Mouse (Mus musculus) stomach, postnatal 0 days (tissue): ENCODE results near the gene Mecom.

Experiments used
- CTCF ChIP-seq: IDR thresholded peaks from 2 replicates; pipeline ENCODE4 v1.5.1; 2016; ENCODE audit warnings: antibody characterized with exemption, low read depth, mild to moderate bottlenecking, moderate library complexity
- EP300 ChIP-seq: optimal IDR thresholded peaks from 2 replicates; pipeline ENCODE3; 2016; ENCODE audit warnings: antibody characterized with exemption

- no peak for TF ChIP-seq CTCF
- TF ChIP-seq EP300: no peak
Observed at GRCm38 (mm10) chr3:30138588-30138987, 409.2 kb downstream of the Mecom start.
